ENCODE assay signal across 8 mouse cellular contexts in the genomic region with DNA sequence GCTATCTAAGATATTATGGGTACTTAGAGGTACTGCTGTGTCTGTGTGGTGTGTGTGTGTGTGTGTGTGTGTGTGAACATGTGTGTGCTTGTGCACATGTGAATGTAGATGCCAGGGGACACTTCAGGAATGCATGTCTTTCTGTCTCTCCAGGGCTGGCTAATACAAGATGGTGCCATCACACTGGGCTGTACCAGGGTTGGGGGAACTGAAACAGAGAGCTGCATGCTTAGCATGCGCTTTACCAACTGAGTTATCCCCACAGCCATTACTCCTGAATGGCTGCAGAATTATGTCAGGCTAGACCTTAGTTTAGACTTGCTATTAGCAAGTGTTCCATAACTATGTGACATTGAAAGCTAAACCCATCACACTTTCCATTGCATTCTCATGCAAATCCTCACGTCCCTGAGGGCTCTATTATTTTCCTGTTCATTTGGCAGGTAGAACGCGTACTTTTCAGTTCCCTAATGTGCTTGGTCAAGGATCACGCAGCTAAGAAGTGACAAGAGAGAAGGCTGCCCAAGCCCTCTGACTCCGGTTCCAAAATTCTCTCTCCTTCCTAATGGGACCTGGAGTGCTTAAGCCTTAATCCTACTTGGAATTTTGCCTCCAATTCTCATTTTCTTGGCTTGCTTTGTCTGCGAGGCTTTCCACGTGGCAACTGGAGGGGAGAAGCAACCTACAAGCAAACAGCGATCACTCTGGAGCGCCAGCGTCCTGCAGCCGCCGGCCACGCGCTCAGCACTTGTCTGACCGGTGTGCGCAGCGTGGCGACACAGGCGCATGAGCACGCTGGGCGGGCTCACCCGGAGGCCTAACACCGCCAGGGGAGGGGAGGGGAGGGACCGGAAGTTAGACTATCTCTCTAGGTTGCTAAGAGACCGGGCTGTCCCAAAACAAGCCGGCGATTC. TPM values are rescaled to one million over a fixed set of nuclear protein-coding genes. Genes with fewer than 3 reads are reported as not detected.
DNase-seq lines count a peak whose midpoint lies in the region; ATAC-seq lines count a peak whose summit lies in the region.

TSS of gene Ttc25 (plus strand) at position 776 of the 914 bp plus-strand sequence.

- peak; percentile 97 for ATAC-seq in megakaryocyte progenitor cell, adult 5-6 weeks (replicated peaks; ENCODE audit: poor library complexity)

- peak; percentile 68 for DNase-seq in T-cell, adult 2 months (ENCODE audit: low spot score)
- DNase-seq in embryo, embryonic 10 days (ENCODE audit: low spot score), result peak; percentile 95
- peak; percentile 82 for DNase-seq in gastrocnemius, postnatal 10 days
- peak; percentile 92 for DNase-seq in induced T-regulatory cell, adult 2 months (ENCODE audit: low read depth)
- peak; percentile 52 to 82 for DNase-seq in left cerebral cortex, adult 9 months (ENCODE audit: low spot score in 2 of 2)
- peak; percentile 73 for DNase-seq in right cerebral cortex, postnatal 14 days
- DNase-seq in urinary bladder, postnatal 36 days (ENCODE audit: low spot score in 2 of 2), result peak; percentile 84 to 90

RNA-seq across cellular contexts. Expression of gene Ttc25, which starts in this region (rescaled TPM):
- total RNA-seq in gastrocnemius, postnatal 10 days (2021), result under 1 TPM; 0.14 to 0.16 TPM
- 0.05 TPM in 1 of 2 replicates, not detected in the other for total RNA-seq in megakaryocyte progenitor cell, adult 5-6 weeks (2015)
- 0.04 and 0.30 TPM in 2 replicates for total RNA-seq in megakaryocyte progenitor cell, adult 5-6 weeks (2017)

Comparison
In these comparisons a context has a peak if more than half of its experiments do, and no peak if none do; other contexts are left out.
1. Peak in every context shown above with its lines: DNase-seq and ATAC-seq.
2. Peak in DNase-seq in gastrocnemius, postnatal 10 days; RNA of the gene not detected or under 1 TPM.
3. Peak in ATAC-seq in megakaryocyte progenitor cell, adult 5-6 weeks; RNA of the gene not detected or under 1 TPM.